Mouse (Mus musculus) ovary, postnatal 14 days (tissue): ENCODE measurements around the gene Soga3.
A peak's percentile ranks its signal among the peaks of the same experiment; 100 is the strongest.

ENCODE experiments used
- DNase-seq: peaks from one replicate; pipeline ENCODE4 v3.0.0; 2022; ENCODE audit warnings: low spot score

Gene Soga3

DNA sequence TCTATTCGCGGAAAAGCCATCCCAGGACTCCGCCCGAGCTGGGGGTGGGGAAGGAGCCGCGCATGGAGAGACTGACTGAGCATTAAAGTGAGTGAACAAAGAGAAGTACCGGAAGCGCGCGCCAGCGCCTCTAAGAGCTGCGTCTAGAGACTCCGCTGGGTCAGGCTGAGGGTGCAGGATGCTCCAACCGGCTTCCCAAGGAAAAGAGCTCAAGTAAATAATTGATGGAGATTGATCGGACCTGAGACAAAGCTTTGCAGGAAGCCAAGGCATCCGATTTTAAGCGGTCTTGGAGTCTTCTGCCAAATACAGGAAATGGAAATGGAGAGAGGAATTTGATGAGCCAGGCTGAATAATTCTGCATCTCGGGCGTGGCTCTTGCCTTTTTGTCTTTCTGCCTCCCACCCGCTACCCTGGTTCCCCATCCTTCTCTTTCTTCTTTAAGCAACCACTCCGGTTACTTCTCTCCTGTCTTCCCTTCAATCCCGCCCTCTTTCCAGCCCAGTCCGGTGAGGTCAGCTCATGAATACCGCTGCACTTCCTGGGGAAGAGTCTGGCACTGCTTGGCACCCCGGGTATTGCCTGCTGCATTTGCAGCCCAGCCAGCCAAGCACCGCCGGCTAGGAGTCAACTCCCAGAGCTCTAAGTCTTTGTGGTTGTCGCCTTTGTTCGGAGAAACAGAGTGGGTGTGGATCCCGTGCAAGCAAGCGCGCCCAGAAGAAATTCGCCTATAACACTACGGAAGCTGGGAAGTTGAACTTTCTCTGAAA, at the start of gene Soga3:
Gene Soga3, plus strand, starts transcription at position 274 of the 770 bp plus-strand sequence.
- no peak for DNase-seq

DNA sequence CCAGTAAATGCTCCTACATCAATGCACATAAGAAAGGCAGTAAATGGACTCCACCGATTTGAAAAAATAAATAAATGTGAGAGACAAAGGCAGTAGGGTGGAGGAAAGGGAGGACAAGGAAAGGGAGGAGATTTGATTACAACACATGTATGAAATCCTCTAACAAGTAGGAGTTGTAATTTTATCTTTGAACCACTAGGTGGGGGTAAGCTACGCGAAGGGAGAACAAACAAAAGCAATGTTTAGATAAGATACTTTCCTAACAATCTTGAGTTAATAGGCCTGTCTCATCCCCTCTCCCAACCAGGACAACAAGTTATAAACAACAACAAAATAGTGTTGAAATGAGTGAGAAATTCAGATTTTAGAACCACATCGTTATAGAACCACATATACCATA, 36.7 kb upstream of the Soga3 start:
- DNase-seq, result no peak

DNA sequence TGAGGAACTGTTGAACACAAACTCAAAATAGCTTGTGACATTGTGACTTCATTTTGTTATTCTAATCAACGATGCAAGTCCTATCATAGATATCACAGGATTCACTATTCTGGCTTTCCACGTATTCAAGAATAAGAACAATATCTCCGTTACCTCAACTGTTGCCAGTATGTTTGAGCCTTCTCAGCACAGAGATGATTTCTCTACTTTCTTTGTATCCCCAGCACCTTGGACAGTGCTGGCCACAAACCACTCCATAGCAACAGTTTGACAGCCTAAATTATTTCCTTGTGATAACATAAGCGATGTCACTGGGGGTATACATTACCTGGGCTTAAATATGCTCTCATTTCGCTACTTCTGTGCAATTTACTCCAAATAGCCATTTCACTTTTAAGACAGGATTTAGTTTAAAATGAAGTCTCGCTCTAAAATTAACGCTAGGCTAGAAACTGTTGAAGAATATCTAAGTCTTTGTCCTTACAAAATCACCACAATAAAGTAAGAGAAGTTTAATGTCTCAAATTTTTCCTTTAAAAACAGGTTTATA, 1.0 kb upstream of the Soga3 start:
- no peak for DNase-seq

DNA sequence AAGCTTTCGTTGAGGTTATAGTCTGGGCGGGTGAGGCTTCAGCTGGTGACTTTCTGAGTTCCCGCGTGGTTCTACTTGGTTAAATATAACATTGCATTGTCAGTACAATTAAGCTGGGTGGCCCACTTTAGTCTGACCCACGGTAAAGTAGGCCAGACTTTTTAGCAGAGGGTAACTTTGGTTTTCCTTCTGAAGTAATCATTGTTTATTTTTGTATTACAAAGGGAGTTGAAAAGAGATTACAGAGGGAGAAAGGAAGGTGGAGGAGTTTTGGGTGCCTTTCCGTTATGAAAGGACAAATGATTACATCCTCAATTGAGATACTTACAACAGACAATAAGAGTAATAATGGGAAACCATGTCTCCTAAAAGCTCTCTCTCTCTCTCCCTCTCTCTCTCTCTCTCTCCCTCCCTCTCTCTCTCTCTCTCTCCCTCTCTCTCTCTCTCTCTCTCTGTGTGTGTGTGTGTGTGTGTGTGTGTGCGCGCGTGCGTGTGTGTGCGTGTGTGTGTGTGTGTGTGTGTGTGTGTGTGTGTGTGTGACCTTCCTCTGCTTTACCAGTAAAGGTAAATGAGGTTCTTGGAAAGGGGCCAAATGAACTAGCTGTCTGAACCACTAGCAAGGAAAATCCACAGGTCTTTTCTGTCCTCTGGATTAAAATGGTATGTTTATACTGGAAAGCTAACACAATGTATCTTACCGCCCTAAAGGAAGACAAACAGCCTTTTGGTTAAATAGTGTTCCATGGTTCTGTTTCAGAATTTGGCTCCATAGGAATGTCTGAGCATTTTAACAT, 1.2 kb downstream of the Soga3 start:
- DNase-seq, result no peak

DNA sequence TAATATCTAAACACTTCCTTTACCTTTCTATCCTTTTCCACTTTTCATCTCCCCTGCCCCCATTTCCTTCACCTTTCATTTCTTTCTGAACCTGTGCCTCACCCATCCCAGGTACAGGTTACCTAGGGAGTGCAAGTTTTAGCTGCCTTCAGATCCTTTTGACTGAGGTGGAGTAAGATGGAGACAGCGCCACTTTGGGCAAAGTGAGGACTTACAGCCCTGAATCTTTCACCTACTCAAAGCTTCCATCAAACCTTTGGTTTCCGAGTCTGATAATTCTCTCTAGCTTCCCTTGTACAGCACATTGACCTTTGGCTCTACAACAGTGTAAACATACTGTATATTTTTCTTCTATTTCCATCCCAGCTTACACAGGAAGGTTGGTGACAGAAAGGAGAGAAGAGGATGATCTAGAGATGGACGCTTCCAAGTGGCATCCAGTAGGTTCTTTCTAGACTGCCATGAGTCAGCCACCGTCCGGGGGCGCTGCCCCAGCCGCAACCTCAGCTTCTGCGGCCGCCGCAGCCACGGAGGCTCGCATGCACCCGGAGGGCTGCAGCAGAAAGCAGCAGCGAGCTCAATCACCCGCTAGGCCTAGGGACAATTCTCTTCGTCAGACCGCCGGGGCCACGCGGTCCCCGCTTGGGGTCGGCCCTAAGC, 2.7 kb downstream of the Soga3 start:
- DNase-seq, result no peak

DNA sequence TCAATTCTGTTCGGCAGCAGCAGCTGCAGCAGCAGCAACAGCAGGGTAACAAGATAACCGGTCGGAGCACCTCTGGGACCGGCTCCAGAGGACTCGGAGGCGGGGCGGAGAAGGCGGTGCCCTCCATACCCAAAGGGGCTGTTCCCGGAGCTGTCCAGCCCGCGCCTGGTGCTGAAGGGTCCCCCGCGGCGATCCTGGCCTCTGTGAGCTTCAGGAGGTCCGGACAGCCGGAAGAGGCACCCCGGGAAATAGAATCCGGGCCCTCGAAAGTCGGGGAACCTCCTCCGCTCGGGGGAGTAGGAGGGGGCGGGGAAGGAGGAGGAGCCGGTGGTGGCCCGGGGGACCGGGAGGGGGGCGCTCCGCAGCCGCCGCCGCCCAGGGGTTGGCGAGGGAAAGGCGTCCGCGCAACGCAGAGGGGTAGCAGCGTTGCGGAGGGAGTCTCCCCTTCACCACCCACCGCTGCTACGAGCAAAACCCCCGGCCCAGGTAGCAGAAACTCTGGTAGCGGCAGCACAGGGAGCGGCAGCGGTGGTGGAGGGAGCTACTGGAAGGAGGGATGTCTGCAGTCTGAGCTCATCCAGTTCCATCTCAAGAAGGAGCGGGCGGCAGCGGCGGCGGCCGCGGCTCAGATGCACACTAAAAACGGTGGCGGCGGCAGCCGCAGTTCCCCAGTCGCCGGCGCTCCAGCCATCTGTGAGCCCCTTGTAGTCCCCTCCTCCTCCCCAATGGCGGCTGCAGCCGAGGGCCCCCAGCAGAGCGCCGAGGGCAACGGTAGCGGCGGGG, 3.4 kb downstream of the Soga3 start:
- peak; percentile 74 for DNase-seq

DNA sequence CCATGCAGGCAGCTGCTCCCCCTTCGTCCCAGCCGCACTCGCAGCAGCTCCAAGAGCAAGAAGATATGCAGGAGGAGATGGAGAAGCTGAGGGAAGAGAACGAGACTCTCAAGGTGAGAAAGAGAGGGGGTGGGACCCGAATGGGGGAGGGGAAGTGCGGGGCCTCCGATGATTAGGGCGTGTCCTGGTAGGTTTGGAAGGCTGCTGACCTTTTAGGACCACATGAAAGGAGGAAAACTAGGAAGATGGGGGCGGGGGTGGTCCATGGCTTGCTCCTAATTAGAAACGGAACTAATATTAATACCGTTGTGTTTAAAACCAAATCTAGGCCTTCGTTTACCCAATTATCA, 4.0 kb downstream of the Soga3 start:
- DNase-seq, result no peak

DNA sequence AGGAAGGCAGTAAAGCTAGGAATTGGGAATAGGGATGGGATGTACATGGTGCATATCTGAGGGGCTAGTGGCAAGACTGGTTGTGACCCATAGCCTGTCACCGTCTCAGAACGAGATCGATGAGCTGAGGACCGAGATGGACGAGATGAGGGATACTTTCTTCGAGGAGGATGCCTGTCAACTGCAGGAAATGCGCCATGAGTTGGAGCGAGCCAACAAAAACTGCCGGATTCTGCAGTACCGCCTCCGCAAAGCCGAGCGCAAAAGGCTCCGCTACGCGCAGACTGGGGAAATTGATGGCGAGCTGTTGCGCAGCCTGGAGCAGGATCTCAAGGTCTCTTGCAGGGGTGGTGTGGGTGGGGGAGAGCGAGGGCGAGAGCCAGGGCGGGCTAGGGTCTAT, 4.4 kb downstream of the Soga3 start:
- no peak for DNase-seq

DNA sequence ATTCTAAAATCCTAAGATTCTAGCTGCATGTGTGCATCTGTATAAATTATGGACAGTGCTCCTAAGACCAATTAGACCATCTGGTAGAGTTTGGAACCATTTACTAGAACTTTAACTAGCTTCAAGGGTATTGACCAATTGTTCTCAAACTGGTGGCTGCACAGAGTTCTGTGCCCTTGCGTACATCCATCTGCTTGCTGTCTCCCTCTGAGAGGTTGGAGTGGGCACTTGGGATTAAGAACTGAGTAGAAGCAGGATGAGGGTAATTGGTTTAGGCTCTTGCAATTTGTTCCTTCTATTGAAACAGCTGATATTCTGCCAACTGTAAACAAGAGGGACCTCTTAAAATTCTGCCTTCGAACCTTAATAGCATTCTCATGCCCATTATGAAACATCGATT, 11.7 kb downstream of the Soga3 start:
- no peak for DNase-seq

DNA sequence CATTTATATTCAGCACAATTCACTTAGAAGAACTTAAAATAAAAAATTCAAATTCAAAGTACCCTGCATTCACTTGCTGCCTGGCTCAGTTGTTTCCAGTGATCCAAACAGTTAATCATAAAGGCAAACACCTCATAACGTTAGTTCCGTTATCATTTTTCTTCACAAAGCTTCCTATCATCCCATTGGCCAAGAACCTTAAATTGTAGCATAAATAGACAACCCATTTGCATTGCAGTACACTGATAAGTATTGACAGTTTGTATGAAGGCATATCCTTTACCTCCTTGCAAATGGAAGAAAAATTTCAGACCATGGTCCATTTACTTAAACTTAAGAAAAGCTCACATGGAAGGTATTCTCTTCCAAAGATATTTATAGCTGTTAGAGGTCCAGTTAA, 18.0 kb downstream of the Soga3 start:
- no peak for DNase-seq

DNA sequence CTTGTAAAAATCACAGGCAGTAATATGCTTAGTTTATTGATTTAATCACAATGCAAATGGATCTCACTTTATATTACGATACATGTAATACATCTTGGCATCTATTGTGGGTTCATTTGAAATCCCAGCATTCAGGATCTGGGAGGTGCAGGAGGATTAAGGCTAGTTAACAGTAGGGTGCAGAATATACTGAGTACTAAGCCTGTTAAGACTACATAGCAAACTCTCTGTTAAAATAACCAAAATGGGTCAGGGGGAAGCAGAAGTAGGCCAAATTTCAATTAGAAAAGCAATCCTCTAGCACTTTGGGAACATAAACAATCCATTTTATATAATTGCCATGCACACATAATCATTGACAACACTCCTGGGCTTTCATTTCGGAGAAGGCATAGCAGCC, 30.1 kb downstream of the Soga3 start:
- DNase-seq, result no peak

DNA sequence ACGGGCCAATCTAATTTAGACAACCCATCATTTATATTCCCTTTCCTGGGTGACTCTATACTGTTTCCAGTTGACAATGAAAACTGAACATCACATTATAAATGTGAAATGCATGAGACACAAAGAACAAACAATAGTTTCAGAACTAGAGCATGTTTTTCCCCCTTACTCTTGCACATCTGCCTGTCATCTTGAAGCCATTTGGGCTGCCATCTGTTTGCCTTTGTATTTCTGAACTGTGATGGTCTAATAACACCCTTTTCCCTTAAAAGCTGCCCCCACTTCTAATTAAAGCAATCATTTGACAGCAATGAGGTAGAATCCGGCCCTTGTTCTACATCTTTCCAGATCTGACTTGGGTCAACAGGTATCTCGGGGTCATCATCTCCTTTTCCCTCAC, 32.0 kb downstream of the Soga3 start:
- no peak for DNase-seq

DNA sequence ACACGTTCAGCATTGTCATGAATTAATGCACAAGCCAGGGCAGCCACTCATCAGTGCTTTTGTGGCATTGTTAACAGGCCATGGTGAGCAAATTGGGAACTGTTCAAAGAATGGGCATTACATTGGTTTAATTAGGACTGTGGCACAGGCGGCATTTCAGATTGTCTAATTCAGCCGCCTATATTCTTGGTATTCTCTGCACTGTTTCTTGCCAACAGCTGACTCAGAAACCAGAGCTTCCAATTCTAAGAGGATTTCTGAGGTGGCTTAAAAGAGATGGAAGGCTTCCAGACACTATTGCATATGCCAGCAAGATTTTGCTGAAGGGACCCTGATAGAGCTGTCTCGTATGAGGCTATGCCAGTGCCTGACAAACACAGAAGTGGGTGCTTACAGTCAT, 33.2 kb downstream of the Soga3 start:
- DNase-seq, result no peak

DNA sequence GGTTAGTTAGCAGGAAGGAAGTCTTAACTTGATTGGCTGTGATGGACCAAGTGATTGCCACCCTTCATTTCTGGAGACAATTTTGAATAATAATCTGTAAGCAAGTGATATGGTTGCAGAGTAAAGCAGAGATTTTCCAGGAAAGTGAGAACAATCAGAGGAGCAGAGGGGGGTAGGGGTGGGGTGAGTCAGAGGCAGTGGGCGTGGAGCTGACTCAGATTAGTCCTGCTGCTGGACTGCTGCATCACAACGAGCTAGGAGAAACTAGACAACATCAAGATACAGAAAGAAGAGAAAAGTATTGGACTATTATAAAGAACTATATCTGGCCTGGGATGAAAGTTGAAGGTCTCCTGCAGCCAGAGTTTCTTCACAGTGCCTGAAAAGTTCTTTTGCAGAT, 34.4 kb downstream of the Soga3 start:
- DNase-seq, result no peak

DNA sequence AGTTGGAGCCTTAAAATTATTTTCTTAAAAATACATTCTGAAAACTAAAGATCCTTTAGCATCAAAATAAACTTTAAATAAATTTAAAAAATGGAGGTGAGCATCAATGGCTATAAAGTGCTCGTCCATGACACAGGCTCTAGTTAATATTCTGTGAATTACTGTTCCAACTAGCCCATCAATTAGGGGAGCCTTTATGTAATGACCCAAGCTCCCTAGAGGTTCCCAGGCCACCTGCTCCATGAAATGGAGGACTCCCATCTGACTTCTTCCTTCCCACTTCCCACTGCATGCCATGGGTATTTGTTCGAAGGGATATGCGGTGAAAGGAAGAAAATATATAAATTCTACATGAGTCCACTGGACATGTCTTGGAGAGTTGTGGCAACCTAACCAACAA, 36.6 kb downstream of the Soga3 start:
- DNase-seq, result no peak

DNA sequence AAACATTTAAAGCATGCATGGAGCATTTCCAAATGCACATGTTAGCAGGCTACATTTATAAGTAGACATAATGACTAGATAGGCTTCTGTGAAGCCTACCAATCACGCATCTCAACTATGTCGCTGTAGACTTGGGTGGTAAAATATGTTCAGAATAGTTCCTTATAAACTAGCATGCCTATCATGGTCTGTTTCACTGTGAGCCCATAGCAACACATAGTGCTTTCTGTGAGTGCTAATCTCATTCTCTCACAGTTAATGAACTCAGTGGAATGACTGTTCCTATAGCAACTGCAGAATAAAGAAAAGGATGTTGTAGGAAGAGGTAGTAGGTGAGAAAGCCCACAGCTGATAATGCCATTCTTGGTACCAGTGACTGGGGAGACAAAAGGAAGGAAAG, 37.4 kb downstream of the Soga3 start:
- no peak for DNase-seq

DNA sequence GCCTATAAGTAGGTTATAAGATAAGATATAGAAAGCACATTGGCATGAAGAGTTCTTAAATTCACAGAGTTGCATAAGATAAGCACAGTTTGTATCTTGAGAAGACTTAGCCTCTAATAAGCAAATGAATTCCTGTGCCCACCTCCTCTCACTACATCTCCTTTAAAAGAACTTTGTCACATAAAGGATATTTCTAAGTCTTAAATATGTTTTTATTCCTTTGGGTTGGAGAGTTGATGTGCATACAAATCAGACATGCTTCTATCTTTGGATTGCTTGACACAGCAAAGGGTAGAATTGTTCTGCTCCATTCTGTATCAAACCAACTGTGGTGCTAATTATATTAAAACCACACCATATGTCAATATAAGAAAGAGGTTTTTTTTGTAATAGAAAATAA, 50.1 kb downstream of the Soga3 start:
- DNase-seq, result no peak

DNA sequence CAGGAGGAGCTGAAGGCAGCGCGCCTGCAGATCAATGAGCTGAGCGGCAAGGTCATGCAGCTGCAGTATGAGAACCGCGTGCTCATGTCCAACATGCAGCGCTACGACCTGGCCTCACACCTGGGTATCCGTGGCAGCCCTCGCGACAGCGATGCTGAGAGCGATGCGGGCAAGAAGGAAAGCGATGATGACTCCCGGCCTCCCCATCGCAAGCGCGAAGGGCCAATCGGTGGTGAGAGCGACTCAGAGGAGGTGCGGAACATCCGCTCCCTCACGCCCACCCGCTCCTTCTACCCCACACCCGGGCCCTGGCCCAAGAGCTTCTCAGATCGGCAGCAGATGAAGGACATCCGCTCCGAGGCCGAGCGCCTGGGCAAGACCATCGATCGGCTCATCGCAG, 53.2 kb downstream of the Soga3 start:
- DNase-seq, result no peak

DNA sequence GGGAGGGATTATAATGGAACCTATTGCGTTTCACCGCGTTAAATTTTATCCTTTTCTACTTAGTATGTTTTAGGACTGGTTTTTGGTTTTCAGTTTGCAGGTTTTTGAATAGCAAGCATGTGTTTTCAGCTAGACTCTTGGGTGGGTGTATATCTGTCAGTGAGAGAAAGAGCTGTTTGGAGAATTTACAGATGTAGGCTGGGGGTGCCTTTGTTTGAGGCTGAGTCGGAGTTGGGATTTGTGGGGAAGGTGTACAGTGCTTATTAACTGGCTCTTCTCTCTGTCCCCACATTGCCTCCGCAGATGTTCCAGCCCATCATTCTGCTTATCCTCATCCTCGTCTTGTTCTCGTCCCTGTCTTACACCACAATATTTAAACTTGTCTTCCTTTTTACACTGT, 55.0 kb downstream of the Soga3 start, which contains the start of gene Gm49353:
Gene Gm49353, plus strand, starts transcription at position 313 of the 400 bp plus-strand sequence.
- no peak for DNase-seq

DNA sequence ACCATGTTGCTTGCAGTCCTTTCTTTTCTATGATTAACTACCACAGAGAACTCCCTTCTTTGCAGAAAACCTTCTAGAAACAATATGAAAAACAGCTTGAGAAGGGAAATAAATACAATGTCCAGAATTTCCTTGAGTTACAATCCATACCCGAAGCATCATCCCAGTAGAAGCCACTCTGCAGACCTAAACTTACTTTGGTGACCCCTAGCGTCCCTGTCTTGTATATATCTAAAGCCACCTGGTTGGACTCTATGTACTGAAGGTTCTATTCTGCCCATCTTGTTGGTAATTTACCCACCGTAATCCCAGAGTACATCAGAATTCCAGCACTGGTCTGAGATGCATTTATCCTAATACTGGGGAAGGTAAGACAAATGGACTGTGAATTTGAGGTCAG, 56.2 kb downstream of the Soga3 start:
- DNase-seq, result no peak

DNA sequence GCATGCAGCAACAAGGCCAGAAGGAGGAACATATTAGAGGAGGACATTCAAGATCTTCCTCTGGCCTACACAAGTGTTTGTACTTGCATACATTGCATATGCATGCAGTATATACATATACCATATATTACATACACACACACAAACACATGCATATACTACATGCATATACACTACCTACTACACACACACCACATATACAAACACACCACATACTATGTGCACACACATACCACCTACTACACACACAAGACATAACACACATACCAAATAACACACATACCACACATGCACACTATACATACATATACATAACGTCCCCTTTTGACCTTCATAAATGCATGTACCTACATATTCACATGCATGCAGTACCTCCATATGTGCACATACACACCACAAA, 57.0 kb downstream of the Soga3 start:
- DNase-seq, result no peak

DNA sequence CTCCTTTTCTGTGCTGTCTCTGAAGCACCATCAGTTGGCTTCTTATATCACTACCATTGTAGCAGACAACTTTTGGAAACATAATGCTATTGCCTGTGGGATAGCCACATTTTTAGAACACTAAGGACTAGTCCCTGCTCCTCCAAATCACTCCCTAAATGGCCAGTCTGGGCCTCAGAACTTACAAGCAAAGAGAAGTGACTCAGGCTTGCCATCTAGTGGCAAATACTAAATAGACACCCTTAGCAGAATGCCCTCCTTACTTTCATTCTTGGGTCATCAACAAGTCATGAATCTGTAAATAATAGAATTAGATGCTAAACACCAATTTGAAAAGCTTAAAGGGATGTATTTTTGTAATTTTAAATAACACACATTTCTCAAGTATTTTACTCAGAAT, 63.1 kb downstream of the Soga3 start:
- peak; percentile 21 for DNase-seq
